Mouse (Mus musculus) hindbrain, embryonic 10.5 days (tissue): Measurements from ENCODE around the gene Dus4l. TPM values are rescaled to one million over a fixed set of nuclear protein-coding genes. Genes with fewer than 3 reads are reported as not detected.

ENCODE experiments used
- DNase-seq: peaks from one replicate; pipeline ENCODE4 v3.0.0-alpha.2; 2017; ENCODE audit warnings: low spot score
- H3K27ac ChIP-seq: fragments of 300-500 bp; sonication (generic); 2 replicates; pipeline ENCODE4 v1.5.1; 2016; ENCODE audit warnings: mild to moderate bottlenecking, moderate library complexity
- H3K27me3 ChIP-seq: fragments of 300-500 bp; sonication (generic); 2 replicates; pipeline ENCODE4 v1.6.1; 2016; ENCODE audit warnings: mild to moderate bottlenecking; ENCODE audit not compliant: poor library complexity, insufficient read depth, severe bottlenecking
- H3K36me3 ChIP-seq: fragments of 300-500 bp; sonication (generic); 2 replicates; pipeline ENCODE4 v1.6.1; 2016; ENCODE audit warnings: mild to moderate bottlenecking, moderate library complexity
- H3K4me1 ChIP-seq: fragments of 300-500 bp; sonication (generic); replicated peaks from 2 replicates; pipeline ENCODE4 v1.6.1; 2016; ENCODE audit warnings: mild to moderate bottlenecking
- H3K4me3 ChIP-seq: fragments of 300-500 bp; sonication (generic); 2 replicates; pipeline ENCODE4 v1.5.1; 2016; ENCODE audit warnings: mild to moderate bottlenecking, moderate library complexity
- H3K9me3 ChIP-seq: fragments of 300-500 bp; sonication (generic); 2 replicates; pipeline ENCODE4 v1.6.1; 2016; ENCODE audit warnings: mild to moderate bottlenecking, moderate library complexity
- WGBS: fragments of 180-500 bp; shearing (Covaris S2); methylation state at CpG from one replicate; pipeline ENCODE4 v1.1.7; 2016; 5-methylcytosine and 5-hydroxymethylcytosine counted together
- polyA plus RNA-seq: library from polyadenylated mRNA; unstranded; fragments of >200 nt; fragmentation: Nextera tagmentation; extraction: Ambion mirVana; gene quantifications from 2 replicates; pipeline ENCODE4 v1.2.1, GENCODE M21; 2016

Dus4l gene
- 6.9 and 10.5 TPM in 2 replicates for polyA plus RNA-seq

DNA sequence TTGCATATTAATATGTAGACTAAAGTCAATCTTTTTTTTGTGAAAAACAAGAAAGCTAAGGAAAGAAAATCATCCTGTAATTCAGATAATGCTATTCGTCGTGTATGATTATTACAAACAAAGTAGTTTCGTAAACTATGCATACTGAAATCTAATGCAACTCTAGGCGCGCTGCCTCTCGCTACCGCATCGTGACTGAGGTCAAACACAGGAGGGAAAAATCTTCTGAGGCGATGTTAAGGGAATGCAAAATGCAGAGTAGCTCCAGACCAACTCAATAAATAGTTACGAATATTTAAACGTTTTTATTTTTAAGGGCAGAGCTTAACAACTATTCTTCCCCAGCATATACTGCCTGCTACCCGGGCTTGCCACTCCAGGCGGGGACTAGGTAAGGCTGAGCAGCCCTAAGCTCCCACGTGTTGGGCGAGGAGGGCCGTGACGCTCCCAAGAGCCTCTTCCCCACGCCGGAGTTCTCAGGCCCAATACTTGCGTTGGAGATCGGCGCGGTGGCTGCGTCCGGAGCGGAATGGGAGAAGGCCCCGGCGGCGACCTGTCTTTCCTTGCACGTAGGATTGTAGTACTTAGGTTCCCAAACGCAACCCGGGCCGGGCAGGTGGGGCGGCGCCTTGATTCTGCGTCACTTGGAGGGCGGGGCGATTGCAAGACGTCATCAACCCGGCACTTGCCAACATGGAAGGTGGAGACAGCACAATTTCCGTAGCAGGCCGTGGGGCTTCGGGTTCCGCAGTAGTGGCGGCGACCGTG lies at the start of gene Dus4l, which contains the start of gene Cog5:
Dus4l (minus strand) TSS at position 630 of the 768 bp plus-strand sequence.
Cog5 (plus strand) TSS at position 673 of the 768 bp plus-strand sequence.
- Histone ChIP-seq H3K9me3 (no peaks in the 10 kb centered on the region), H3K27me3 (no peaks in the 10 kb centered on the region), H3K4me1 (peaks cover 14% of the 10 kb centered on the region), H3K4me3 (peak within 1 kb of the TSS; percentile 92), H3K27ac (peak within 1 kb of the TSS; percentile 93), H3K36me3 (0 out of 2 replicates have a peak, but pooled peaks cover 14% of the 10 kb centered on the region)
- under 1% methylated on average over 47 of the region's 47 CpGs for WGBS
- DNase-seq: peak; percentile 96

DNA sequence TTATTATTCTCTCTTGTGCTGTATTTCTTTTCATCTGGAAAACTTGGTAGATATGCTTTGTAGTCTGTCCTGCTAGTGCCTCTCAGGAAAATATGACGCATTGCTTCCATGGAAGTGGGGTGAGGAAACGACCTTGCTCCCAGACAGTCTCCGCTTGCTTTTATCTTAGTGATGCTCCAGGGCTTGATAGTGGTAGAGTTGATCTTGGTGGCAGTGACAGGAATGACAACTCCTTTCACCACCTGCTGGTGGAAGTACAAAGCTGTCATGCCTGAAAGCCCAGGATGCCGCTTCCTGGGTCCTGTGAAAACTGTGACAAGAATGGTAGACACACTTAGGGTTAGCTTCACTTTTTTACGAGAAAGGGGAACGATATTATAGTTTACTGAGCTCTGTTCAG lies 49.3 kb upstream of the Dus4l start:
- Histone ChIP-seq H3K36me3 (no peaks in the 10 kb centered on the region), H3K27me3 (no peaks in the 10 kb centered on the region), H3K9me3 (no peaks in the 10 kb centered on the region), H3K4me1 (peaks cover 4% of the 10 kb centered on the region; the same call in 1 of the 2 replicates), H3K27ac (no peak overlapping the region), H3K4me3 (no peak overlapping the region)
- DNase-seq: no peak
- 70% methylated on average over 6 of the region's 6 CpGs for WGBS

DNA sequence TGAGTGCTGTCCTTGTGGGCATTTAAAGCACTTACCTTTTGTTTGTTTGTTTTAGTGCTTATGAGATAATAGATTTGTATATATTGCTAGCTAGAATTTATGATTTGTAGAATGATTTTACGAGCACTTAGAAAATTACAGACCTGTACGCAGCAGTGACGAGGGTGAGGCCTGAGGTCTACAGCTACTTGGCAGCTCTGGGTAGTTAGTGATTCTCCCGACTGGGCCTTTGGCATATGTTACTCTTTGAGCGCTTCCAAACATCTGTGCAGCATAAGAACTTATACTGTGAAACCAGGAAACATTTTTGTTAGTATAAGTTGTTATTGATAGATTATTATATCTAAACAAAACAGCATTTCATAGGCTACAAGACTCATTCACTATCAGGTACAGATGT lies 46.8 kb upstream of the Dus4l start:
- no peaks in the 10 kb centered on the region for H3K27me3 ChIP-seq
- no peak overlapping the region for H3K4me3 ChIP-seq
- H3K27ac ChIP-seq: peak overlapping the region; percentile 56
- peaks cover 4% of the 10 kb centered on the region; the same call in 1 of the 2 replicates for H3K4me1 ChIP-seq
- 92% methylated on average over 5 of the region's 5 CpGs for WGBS
- peaks cover 18% of the 10 kb centered on the region for H3K36me3 ChIP-seq
- DNase-seq: no peak
- H3K9me3 ChIP-seq: peaks cover 12% of the 10 kb centered on the region; the same call in 1 of the 2 replicates

DNA sequence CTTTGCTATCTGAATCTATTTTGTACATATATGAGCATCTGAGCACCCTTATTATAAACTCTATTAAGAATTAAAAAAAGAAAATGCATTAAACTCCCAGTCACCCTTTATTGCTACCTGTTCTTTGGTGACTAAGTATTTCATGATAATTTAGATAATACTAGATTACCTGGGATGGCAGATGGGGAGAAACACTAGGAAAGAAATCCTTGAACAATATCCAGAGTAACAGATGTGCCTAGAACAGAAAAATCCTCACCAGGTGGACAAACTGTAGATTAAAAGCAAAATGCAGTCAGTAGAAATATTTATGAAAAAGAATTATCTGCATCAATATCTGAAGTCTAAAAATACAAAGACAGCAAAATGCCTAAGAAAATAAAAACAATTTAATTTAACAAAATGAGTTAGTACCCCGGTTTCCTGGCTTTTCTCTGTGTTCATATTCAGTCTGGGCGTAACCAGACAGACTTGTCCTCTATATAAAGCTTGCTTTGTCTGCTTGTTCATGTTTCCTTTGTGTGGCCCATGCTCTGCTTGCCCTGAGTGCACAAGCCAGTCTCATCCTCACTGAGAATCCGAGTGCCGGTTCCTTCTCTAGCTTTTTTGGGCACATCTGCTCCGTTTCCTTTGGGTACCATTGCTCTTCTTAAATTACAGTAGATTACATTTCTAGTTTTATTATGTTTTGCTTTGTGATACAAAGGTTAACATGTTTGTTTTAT lies 46.2 kb upstream of the Dus4l start:
- 49% methylated on average over 5 of the region's 5 CpGs for WGBS
- Histone ChIP-seq H3K4me1 (peaks cover 4% of the 10 kb centered on the region; the same call in 1 of the 2 replicates), H3K4me3 (no peak overlapping the region), H3K27me3 (no peaks in the 10 kb centered on the region), H3K9me3 (peaks cover 12% of the 10 kb centered on the region; the same call in 1 of the 2 replicates), H3K27ac (peak overlapping the region; percentile 56), H3K36me3 (peaks cover 18% of the 10 kb centered on the region)
- no peak for DNase-seq

DNA sequence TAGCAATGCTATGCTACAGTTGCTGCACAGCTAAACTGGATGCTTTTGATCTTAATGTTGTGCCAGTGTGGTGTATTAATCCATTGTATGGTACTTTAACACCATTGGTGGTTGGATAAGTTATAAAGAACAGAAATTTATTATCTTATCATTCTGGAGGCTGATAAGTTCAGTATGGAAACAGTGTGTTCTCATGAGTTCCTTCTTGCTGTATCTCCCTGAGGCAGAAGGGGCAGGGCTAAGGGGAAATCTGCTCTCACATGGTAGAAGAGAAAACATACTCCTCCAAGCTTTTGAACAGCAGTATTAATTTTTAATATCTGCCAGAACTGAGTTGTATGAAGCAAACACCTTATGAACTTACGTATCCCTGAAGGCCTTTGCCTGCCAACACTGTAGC lies 38.7 kb upstream of the Dus4l start:
- Histone ChIP-seq H3K9me3 (peaks cover 12% of the 10 kb centered on the region; the same call in 1 of the 2 replicates), H3K4me1 (no peaks in the 10 kb centered on the region), H3K36me3 (peaks cover 18% of the 10 kb centered on the region), H3K4me3 (no peak overlapping the region), H3K27ac (no peak overlapping the region), H3K27me3 (no peaks in the 10 kb centered on the region)
- DNase-seq: no peak
- 95% methylated on average over 1 of the region's 1 CpGs for WGBS

DNA sequence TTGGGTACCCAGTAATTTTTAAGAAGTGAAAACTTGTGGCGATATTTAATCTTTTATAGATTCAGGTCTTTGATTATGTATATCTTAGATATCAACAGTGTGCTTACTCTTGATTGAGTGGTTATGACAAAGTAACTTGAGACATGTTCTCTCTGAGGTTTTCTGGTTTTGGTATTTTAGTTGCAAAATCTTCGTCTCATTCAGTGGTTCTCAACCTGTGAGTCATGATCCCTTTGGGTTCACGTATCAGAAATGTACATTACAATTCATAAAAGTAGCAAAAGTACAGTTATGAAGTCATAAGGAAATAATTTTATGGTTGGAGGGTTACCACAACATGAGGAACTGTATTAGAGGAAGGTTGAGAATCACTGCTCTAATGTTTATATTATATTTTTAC lies 32.1 kb upstream of the Dus4l start:
- Histone ChIP-seq H3K27ac (no peak overlapping the region), H3K36me3 (peaks cover 4% of the 10 kb centered on the region; the same call in 1 of the 2 replicates), H3K4me1 (no peaks in the 10 kb centered on the region), H3K27me3 (no peaks in the 10 kb centered on the region), H3K4me3 (no peak overlapping the region), H3K9me3 (no peaks in the 10 kb centered on the region)
- no peak for DNase-seq
- WGBS: 93% methylated on average over 3 of the region's 3 CpGs

DNA sequence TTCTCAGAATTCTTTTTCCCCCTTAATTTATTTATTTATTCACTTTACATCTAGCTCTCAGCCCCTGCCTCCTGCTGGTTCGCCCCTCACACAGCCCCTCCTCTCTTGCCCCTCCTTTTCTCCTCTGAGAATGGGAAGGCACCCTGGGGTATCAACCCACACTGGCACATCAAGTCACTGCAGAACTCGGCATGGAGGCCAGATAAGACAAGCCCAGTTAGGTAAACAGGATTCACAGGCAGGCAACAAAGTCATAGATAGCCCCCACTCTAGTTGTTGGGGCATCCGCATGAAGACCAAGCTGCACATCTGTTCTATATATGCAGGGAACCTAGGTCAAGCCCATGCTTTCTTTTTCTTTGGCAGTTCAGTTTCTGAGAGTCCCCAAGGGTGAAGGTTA lies 12.6 kb upstream of the Dus4l start:
- Histone ChIP-seq H3K27me3 (no peaks in the 10 kb centered on the region), H3K27ac (no peak overlapping the region), H3K36me3 (peaks cover 76% of the 10 kb centered on the region), H3K4me3 (no peak overlapping the region), H3K9me3 (no peaks in the 10 kb centered on the region), H3K4me1 (0 out of 2 replicates have a peak, but pooled peaks cover 3% of the 10 kb centered on the region)
- no peak for DNase-seq
- WGBS: 47% methylated on average over 3 of the region's 3 CpGs

DNA sequence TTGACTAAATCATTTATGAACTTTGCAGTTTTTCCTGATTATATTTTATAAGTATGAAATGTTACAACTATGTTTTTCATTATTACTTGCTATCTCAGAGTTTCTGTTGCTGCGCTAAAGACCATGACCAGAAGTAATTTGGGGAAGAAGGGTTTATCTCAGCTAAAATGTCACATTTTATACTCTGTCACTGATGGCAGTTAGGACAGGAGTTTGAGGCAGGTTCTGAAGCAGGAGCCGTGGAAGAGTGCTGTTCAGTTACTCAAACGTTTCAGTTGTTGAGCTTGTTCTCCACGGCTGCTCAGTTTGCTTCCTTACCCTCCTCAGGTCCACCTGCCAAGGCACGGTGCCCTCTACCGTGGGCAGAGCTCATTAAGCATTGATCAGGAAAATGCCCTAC lies 11.4 kb upstream of the Dus4l start:
- H3K27me3 ChIP-seq: no peaks in the 10 kb centered on the region
- 62% methylated on average over 6 of the region's 6 CpGs for WGBS
- H3K4me3 ChIP-seq: no peak overlapping the region
- peaks cover 70% of the 10 kb centered on the region for H3K36me3 ChIP-seq
- no peak overlapping the region for H3K27ac ChIP-seq
- no peaks in the 10 kb centered on the region for H3K9me3 ChIP-seq
- 0 out of 2 replicates have a peak, but pooled peaks cover 3% of the 10 kb centered on the region for H3K4me1 ChIP-seq
- no peak for DNase-seq

DNA sequence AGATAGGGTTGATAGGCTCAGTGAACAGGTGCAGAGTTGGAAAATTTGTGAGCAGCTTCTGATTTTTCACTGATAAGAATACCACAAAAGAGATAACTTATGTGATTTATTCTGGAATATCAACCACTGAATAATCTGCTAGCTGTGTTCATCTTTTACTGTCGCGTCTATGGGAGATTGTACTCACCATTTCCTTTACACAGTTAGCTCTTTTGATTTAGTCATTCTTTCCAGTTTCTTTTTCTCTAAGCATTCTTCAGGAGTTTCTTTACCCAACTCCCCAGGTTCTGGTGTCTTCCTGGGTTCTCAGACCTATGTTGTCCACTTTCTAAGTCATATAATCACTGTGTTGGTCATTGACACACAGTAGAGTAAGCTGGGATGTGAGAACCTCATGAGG lies 2.2 kb upstream of the Dus4l start:
- no peaks in the 10 kb centered on the region for H3K9me3 ChIP-seq
- DNase-seq: no peak
- no peak overlapping the region for H3K27ac ChIP-seq
- H3K4me3 ChIP-seq: no peak overlapping the region
- peaks cover 14% of the 10 kb centered on the region for H3K4me1 ChIP-seq
- H3K36me3 ChIP-seq: 0 out of 2 replicates have a peak, but pooled peaks cover 5% of the 10 kb centered on the region
- no peaks in the 10 kb centered on the region for H3K27me3 ChIP-seq
- WGBS: 97% methylated on average over 2 of the region's 2 CpGs

DNA sequence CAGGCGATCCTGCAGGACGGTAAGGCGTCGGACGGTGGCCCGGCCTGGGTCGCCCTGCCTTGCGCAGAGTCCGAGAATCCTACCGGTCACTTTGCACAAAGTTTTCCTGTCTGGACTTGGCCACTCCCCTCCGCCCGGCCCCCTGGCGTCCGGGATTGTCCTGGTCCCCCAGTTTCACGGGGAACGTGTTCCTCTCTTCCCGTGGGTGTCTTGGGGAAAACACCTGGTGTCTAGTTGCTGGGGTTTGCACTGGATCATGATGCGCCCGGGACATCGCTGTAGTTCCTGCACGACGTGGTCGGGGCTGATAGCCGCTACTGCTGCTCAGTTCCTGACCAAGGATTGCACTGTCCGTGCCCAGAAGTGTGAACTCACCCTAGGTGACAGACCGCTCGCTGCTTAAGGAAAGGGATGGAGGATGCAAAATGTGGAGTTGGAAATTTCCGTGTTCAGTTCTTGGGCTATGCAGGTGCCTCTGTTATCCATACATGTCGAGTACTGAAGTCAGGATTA lies 395 bp upstream of the Dus4l start:
- no peaks in the 10 kb centered on the region for H3K27me3 ChIP-seq
- no peaks in the 10 kb centered on the region for H3K9me3 ChIP-seq
- H3K36me3 ChIP-seq: 0 out of 2 replicates have a peak, but pooled peaks cover 7% of the 10 kb centered on the region
- peak overlapping the region; percentile 93 for H3K27ac ChIP-seq
- DNase-seq: no peak
- H3K4me1 ChIP-seq: peaks cover 14% of the 10 kb centered on the region
- WGBS: 1% methylated on average over 29 of the region's 29 CpGs
- H3K4me3 ChIP-seq: peak overlapping the region; percentile 92

DNA sequence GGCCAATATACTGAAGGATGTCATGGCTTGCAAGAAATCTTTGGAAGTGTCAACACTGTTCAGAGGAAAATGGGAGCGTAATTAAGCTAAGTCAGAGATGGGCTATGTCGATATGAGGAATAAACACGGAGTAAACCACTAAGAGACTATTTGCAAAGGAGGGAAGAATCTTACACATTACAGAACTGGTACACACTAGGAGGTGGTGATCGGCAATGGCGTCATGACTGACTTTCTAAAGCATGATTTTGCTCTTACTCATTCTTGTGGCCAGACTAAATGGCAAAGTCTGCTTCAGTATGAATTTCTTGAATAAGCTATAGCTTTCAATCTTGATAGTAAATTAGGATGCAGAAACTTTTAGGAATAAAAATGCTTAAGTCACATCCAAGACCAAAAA lies 1.0 kb downstream of the Dus4l start:
- Histone ChIP-seq H3K4me3 (peak overlapping the region; percentile 92), H3K36me3 (0 out of 2 replicates have a peak, but pooled peaks cover 15% of the 10 kb centered on the region), H3K4me1 (peaks cover 14% of the 10 kb centered on the region), H3K27me3 (no peaks in the 10 kb centered on the region), H3K27ac (no peak overlapping the region), H3K9me3 (no peaks in the 10 kb centered on the region)
- no peak for DNase-seq
- WGBS: 78% methylated on average over 5 of the region's 5 CpGs

DNA sequence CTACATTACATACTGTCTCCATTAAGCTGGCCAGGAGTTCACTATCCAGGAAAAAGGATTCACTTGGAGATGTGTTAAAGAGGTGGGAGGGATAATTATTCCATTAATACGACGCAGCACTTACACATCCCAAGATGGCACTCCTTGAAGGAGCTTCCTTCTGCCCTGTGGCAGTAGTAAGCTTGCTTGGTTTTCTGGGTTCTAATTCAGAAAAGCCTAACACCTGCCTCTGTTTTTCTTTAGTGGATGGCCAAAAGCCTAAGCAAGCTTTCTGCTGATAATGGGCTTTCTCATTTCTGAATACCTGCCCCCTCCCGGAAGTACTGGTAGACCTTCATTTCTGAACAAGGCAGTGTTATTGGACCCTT lies 19.4 kb downstream of the Dus4l start:
- no peak for DNase-seq
- Histone ChIP-seq H3K27ac (peak overlapping the region; percentile 95; the same call in 1 of the 2 replicates), H3K27me3 (no peaks in the 10 kb centered on the region), H3K4me1 (peaks cover 12% of the 10 kb centered on the region; the same call in 1 of the 2 replicates), H3K4me3 (peak overlapping the region; percentile 66), H3K36me3 (peaks cover 3% of the 10 kb centered on the region), H3K9me3 (no peaks in the 10 kb centered on the region)
- WGBS: 90% methylated on average over 3 of the region's 3 CpGs
